Mouse (Mus musculus) stomach, embryonic 16.5 days (tissue): ENCODE measurements around the gene Arnt2. TPM values are rescaled to one million over a fixed set of nuclear protein-coding genes. Genes with fewer than 3 reads are reported as not detected.

Experiments
- ATAC-seq: fragments of 200-750 bp; cut with Nextera tagmentation; 2 replicates; pipeline ENCODE4 v1.8.0; 2017; ENCODE audit warnings: moderate number of reproducible peaks, moderate TSS enrichment; ENCODE audit not compliant: insufficient read depth, low FRiP score
- H3K27ac ChIP-seq: fragments of 300-500 bp; sonication (generic); 2 replicates; pipeline ENCODE4 v1.5.1; 2014; ENCODE audit warnings: low read length
- H3K27me3 ChIP-seq: fragments of 300-500 bp; sonication (generic); 2 replicates; pipeline ENCODE4 v1.6.1; 2014; ENCODE audit warnings: low read length, control low read depth, mixed read lengths; ENCODE audit not compliant: control insufficient read depth, insufficient read depth
- H3K36me3 ChIP-seq: fragments of 300-500 bp; sonication (generic); 2 replicates; pipeline ENCODE4 v1.6.1; 2014; ENCODE audit warnings: low read length; ENCODE audit not compliant: control insufficient read depth, insufficient read depth
- H3K4me1 ChIP-seq: fragments of 300-500 bp; sonication (generic); 2 replicates; pipeline ENCODE4 v1.6.1; 2014; ENCODE audit warnings: low read length, control low read depth, mixed read lengths; ENCODE audit not compliant: control insufficient read depth, insufficient read depth
- H3K4me2 ChIP-seq: fragments of 300-500 bp; sonication (generic); 2 replicates; pipeline ENCODE4 v1.6.1; 2014; ENCODE audit warnings: low read depth, low read length, mixed read lengths
- H3K4me3 ChIP-seq: fragments of 300-500 bp; sonication (generic); replicated peaks from 2 replicates; pipeline ENCODE4 v1.5.1; 2014; ENCODE audit warnings: mild to moderate bottlenecking, low read length
- H3K9ac ChIP-seq: fragments of 300-500 bp; sonication (generic); 2 replicates; pipeline ENCODE4 v1.6.1; 2014; ENCODE audit warnings: low read length
- H3K9me3 ChIP-seq: fragments of 300-500 bp; sonication (generic); replicated peaks from 2 replicates; pipeline ENCODE4 v1.6.1; 2016; ENCODE audit warnings: low read length, control low read depth; ENCODE audit not compliant: control insufficient read depth
- WGBS: fragments of 180-500 bp; shearing (Covaris S2); extraction: QIAGEN DNeasy Blood & Tissue Kit; methylation state at CpG from one replicate; pipeline ENCODE4 v1.1.7; 2014; 5-methylcytosine and 5-hydroxymethylcytosine counted together
- polyA plus RNA-seq: library from polyadenylated mRNA; unstranded; fragments of >200 nt; fragmentation: Nextera tagmentation; extraction: Ambion mirVana; gene quantifications from 2 replicates; pipeline ENCODE4 v1.2.1, GENCODE M21; 2015

Arnt2 gene
- polyA plus RNA-seq, 1 experiment from 2014 or later, result 3.0 TPM

DNA sequence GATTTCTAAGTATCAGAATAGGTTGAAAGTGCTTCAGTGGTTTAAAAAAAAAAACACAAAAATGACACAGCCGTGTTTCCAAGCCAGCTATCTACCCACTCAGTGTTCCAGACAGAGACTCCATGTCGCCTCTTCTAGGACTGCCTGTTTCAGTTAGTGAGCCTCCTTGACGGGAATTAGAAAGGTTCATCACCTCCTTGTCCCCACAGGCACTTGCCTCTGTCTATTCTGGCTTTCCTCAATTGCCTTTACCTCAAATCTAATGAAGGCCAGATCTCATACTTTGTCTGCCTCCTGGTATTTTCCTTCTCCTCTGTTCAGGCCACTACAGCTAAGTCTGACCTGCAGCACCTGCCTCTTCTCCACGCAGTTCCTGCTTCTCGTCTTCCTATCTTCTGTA is 1.7 kb downstream of the Arnt2 start:
- Histone ChIP-seq H3K9ac (no peak overlapping the region), H3K27me3 (no peaks in the 10 kb centered on the region), H3K36me3 (no peaks in the 10 kb centered on the region), H3K9me3 (no peaks in the 10 kb centered on the region), H3K4me1 (no peaks in the 10 kb centered on the region), H3K4me2 (no peak overlapping the region), H3K27ac (no peak overlapping the region), H3K4me3 (no peak overlapping the region)
- 81% methylated on average over 5 of the region's 5 CpGs for WGBS
- no peak for ATAC-seq

DNA sequence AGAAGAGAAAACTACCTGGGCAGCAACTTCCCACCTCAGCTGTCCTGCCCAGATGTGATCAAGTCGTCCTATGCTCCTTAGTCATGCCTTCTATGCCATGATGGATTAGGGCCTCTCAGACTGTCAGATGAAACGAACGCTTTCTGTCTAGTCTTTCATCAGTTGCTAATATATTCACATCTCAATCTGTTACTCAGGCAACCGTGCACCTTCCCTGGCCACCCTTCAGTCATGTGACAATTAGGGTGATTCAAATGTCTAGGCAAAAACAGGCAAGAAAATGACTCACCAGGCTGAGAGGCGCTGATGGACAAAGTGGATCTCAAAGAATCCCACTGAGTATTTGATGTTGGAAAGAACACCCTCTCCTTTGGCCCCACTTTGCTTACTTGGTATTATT is 6.6 kb downstream of the Arnt2 start:
- Histone ChIP-seq H3K9me3 (no peaks in the 10 kb centered on the region), H3K4me3 (no peak overlapping the region), H3K9ac (no peak overlapping the region), H3K27ac (no peak overlapping the region), H3K4me2 (no peak overlapping the region), H3K27me3 (no peaks in the 10 kb centered on the region), H3K36me3 (no peaks in the 10 kb centered on the region), H3K4me1 (no peaks in the 10 kb centered on the region)
- 49% methylated on average over 5 of the region's 5 CpGs for WGBS
- ATAC-seq, result no peak

DNA sequence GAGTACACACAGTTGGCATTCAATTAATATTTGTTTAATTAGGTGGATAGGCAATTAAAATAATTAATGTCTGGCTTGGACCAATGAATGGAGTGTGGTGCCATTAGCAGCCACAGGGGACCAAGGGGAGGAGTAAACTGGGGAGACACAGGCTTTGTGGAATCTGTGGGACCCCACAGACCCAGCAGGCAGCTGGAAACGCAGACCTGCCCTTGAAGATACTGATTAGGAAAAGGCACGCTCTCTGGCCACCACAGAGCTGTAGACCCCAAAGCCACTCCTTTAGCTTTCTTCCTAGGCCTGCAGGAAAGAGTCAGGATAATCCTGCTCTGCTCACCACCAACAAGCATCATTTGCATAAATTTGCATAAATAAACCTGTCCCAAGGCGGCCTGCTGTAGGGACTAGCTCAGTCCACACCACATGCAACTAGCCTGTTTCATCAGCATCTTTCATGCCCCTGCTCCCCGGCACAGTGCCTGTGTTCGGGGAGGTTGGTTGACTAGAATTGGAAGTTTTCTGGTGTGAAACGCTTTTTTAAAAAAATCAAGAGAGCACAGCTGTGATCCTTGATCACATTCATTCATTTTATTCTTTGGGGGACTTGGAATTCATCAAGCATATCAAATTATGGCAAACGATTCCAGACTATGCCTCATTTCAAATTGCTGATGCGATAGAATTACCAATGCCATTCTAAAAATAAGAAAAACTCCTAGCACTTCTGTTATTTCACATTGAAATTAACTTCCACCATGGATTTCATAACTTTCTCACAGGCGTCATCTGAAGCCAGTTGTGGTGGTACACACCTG is 8.1 kb downstream of the Arnt2 start:
- WGBS, result 67% methylated on average over 9 of the region's 9 CpGs

DNA sequence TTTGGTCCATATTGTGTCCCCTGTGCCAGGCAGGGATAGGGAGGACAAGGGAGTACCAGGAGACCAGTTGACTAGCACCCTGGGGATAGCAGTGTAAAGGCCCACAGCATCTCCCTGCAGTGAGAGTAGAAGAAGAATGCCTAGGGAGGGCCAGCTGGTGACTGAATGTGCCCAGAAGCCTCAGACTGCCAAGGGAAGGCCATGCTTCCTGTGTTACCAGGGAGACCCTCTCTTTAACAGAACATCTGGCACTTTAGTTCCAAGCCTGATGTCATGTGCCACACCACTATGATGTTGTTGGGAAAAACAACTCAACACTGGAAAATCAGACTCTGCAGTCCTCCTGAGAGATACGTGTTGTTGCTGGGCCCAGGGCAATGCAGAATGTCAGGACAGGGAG is 12.7 kb downstream of the Arnt2 start:
- H3K4me1 ChIP-seq, result no peaks in the 10 kb centered on the region
- no peak overlapping the region for H3K4me3 ChIP-seq
- no peak for ATAC-seq
- no peaks in the 10 kb centered on the region for H3K36me3 ChIP-seq
- no peak overlapping the region for H3K27ac ChIP-seq
- H3K9me3 ChIP-seq, result no peaks in the 10 kb centered on the region
- no peak overlapping the region for H3K9ac ChIP-seq
- H3K27me3 ChIP-seq, result no peaks in the 10 kb centered on the region
- WGBS, result 47% methylated on average over 1 of the region's 1 CpGs
- no peak overlapping the region for H3K4me2 ChIP-seq

More for the DNA sequence above, 8.1 kb downstream of the Arnt2 start:
- Histone ChIP-seq H3K27ac (no peak overlapping the region), H3K4me3 (no peak overlapping the region), H3K36me3 (no peaks in the 10 kb centered on the region), H3K9ac (no peak overlapping the region), H3K9me3 (no peaks in the 10 kb centered on the region), H3K27me3 (no peaks in the 10 kb centered on the region), H3K4me2 (no peak overlapping the region), H3K4me1 (no peaks in the 10 kb centered on the region)
- ATAC-seq, result no peak

DNA sequence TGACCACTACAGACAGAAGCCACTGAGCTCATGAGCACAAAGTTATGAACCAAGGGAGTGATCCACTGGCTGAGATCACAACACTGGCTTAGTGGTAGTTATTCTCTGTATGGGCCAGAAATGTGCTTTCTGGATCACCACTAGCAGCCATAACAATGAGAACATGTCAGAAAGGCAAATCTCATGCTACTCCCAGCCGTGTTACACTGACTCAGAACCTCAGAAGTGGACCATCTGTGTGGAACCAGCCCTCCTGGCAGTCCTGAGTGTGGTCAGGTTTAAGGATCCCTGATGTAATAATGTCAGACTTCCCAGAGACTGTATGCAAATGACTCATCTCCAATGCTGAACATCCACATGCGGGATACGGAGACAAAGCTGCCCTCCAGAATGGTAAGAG is 13.4 kb downstream of the Arnt2 start:
- Histone ChIP-seq H3K9ac (no peak overlapping the region), H3K4me3 (no peak overlapping the region), H3K27me3 (no peaks in the 10 kb centered on the region), H3K4me2 (no peak overlapping the region), H3K9me3 (no peaks in the 10 kb centered on the region), H3K4me1 (no peaks in the 10 kb centered on the region), H3K36me3 (no peaks in the 10 kb centered on the region), H3K27ac (no peak overlapping the region)
- WGBS, result 86% methylated on average over 3 of the region's 3 CpGs
- ATAC-seq, result no peak

DNA sequence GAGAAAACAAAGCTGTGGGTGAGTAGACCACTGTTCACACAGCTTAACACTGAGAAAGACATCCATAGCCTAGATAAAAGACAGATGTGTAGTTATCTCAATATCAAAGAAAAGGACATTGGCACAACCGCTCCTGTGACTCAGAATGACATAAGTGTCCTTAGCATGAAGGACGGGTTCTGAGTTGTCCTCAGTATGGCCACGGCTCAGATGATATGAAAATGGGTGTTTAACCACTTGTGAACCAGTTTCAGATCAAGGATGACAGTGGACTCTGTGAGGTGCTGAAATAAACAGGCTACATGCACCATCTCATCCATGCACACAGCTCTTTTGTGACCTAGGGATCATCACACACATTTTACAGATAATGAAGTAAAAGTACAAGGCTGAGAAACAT is 22.1 kb downstream of the Arnt2 start:
- 58% methylated on average over 3 of the region's 3 CpGs for WGBS
- H3K27me3 ChIP-seq, result no peaks in the 10 kb centered on the region
- H3K9me3 ChIP-seq, result no peaks in the 10 kb centered on the region
- ATAC-seq, result no peak
- no peak overlapping the region for H3K4me3 ChIP-seq
- H3K9ac ChIP-seq, result no peak overlapping the region
- H3K36me3 ChIP-seq, result no peaks in the 10 kb centered on the region
- no peak overlapping the region for H3K4me2 ChIP-seq
- H3K27ac ChIP-seq, result no peak overlapping the region
- H3K4me1 ChIP-seq, result no peaks in the 10 kb centered on the region

DNA sequence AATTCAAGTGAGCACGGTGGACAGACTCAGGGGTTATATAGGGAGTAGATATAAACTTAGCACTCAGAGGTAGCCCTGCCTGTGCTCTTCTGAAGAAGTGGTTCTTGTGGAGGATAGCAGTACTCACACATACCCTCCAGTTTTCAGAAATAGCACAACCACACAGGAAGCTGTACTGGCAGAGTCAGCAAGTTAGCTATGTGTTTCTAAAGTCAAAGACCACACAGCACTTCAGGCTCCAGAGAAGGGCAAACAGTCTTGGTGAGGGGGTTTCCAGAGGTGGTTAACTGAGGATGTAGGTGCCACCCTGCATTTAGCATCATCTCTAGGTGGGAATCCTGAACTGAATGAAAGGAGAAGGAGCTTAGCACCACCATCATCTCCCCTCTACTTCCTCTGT is 23.5 kb downstream of the Arnt2 start:
- H3K27ac ChIP-seq, result no peak overlapping the region
- no peak overlapping the region for H3K4me3 ChIP-seq
- no peak overlapping the region for H3K9ac ChIP-seq
- H3K4me1 ChIP-seq, result no peaks in the 10 kb centered on the region
- no peaks in the 10 kb centered on the region for H3K9me3 ChIP-seq
- no peaks in the 10 kb centered on the region for H3K27me3 ChIP-seq
- H3K36me3 ChIP-seq, result no peaks in the 10 kb centered on the region
- H3K4me2 ChIP-seq, result no peak overlapping the region
- ATAC-seq, result no peak
- WGBS, result 59% methylated on average over 1 of the region's 1 CpGs

DNA sequence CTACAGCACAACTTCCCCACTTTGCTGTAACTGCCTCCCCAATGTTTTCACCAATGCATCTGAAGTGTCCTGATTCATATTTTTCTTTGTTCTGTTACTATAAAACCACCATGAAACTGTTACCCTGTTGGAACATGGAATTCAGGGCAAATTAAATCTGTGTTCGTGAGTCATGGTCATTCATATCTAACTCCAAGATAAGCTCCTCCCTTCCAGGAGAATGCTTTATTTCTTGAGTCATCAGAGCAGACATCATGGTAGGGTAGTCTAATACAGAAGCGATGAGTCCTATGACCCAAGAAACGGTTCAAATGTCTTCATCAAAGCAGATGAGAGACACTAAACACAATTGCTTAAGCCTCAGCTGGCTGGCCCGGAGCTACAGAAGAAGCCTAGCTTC is 25.2 kb downstream of the Arnt2 start:
- H3K27me3 ChIP-seq, result no peaks in the 10 kb centered on the region
- no peak overlapping the region for H3K9ac ChIP-seq
- 87% methylated on average over 4 of the region's 4 CpGs for WGBS
- ATAC-seq, result no peak
- H3K4me2 ChIP-seq, result no peak overlapping the region
- no peak overlapping the region for H3K27ac ChIP-seq
- no peak overlapping the region for H3K4me3 ChIP-seq
- no peaks in the 10 kb centered on the region for H3K9me3 ChIP-seq
- H3K36me3 ChIP-seq, result no peaks in the 10 kb centered on the region
- H3K4me1 ChIP-seq, result no peaks in the 10 kb centered on the region

DNA sequence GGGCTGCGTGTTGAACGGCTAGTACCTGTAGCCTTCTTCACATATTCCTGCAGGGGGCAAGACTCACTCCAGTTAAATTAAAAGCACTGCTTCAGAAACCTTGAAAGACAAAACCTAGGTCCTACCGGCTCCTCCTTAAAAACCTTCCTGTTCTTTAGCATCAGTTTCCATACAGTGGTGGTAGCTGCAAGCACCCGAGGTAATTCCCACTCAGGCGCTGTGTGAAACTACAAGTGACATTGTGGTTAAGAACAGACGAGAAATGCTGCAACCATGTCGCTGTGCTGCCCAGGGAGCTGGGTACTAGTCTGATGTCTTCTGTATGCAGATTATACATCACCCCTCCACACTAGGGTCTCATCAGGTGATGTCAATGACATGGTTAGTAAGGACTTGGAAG is 25.9 kb downstream of the Arnt2 start:
- H3K36me3 ChIP-seq, result no peaks in the 10 kb centered on the region
- no peaks in the 10 kb centered on the region for H3K27me3 ChIP-seq
- 85% methylated on average over 7 of the region's 7 CpGs for WGBS
- H3K4me1 ChIP-seq, result no peaks in the 10 kb centered on the region
- no peak overlapping the region for H3K27ac ChIP-seq
- no peak overlapping the region for H3K4me2 ChIP-seq
- no peak overlapping the region for H3K9ac ChIP-seq
- no peak for ATAC-seq
- no peak overlapping the region for H3K4me3 ChIP-seq
- H3K9me3 ChIP-seq, result no peaks in the 10 kb centered on the region
